Mouse (Mus musculus): ENCODE results near the gene Ndrg2.

GRCm38 (mm10) chr14:51922571-51922865 is 8.6 kb upstream of the Ndrg2 start, which contains the start of gene Rnase13:
- TF ChIP-seq TAL1 (IDR thresholded peaks at IDR 0.05; ENCODE audit: low read length) (no peak), GATA1 (IDR thresholded peaks at IDR 0.05; ENCODE audit: low read length) (no peak)
